Mouse (Mus musculus) bone marrow macrophage, adult 2 months (primary cell): ENCODE data around the gene Olfr298. TPM values are rescaled to one million over a fixed set of nuclear protein-coding genes. Genes with fewer than 3 reads are reported as not detected.

Experiments used
- H3K27ac ChIP-seq: 2 replicates; pipeline ENCODE4 v1.5.1; 2012; ENCODE audit warnings: low read depth, low read length; ENCODE audit not compliant: insufficient read depth
- H3K4me1 ChIP-seq: 2 replicates; pipeline ENCODE4 v1.6.1; 2012; ENCODE audit warnings: low read length; ENCODE audit not compliant: control insufficient read depth, insufficient read depth
- H3K4me3 ChIP-seq: 2 replicates; pipeline ENCODE4 v1.5.1; 2012; ENCODE audit warnings: mild to moderate bottlenecking, low read length, moderate library complexity; ENCODE audit not compliant: insufficient read depth
- CTCF ChIP-seq: IDR thresholded peaks from 2 replicates; pipeline ENCODE4 v1.5.1; 2012; ENCODE audit warnings: low read depth, mild to moderate bottlenecking, low read length, moderate library complexity
- POLR2A ChIP-seq: IDR thresholded peaks from 2 replicates; pipeline ENCODE4 v1.6.1; 2012; ENCODE audit warnings: mild to moderate bottlenecking, low read depth, low read length, borderline replicate concordance
- polyA plus RNA-seq: library from polyadenylated mRNA; stranded (reverse); fragments of >200 nt; gene quantifications from 2 replicates; pipeline ENCODE4 v1.2.4, GENCODE M21; 2012; ENCODE audit not compliant: missing spikeins, insufficient read depth, insufficient read length

Gene Olfr298
- not detected in 2 replicates for polyA plus RNA-seq

DNA sequence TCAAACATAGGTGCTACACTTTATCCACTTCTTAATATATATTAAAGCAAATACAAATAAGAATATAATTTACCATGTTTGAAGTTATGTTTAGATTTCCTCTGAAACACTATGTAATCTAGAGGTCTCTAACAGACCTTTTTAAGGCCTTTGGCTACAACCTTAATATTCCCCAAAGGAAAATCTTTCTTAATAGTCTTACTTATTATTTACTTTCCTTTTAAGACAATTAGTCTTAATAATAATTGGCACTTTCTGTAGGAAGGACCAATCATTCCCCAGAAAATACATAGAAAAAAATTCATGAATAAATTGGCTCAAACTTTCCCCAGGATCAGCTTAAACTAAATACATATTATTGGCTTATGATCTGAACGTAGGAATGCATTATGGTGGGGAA is at the start of gene Olfr298:
Gene Olfr298, minus strand, starts transcription at position 101 of the 400 bp plus-strand sequence.
- no peak for TF ChIP-seq CTCF
- no peak for TF ChIP-seq POLR2A

DNA sequence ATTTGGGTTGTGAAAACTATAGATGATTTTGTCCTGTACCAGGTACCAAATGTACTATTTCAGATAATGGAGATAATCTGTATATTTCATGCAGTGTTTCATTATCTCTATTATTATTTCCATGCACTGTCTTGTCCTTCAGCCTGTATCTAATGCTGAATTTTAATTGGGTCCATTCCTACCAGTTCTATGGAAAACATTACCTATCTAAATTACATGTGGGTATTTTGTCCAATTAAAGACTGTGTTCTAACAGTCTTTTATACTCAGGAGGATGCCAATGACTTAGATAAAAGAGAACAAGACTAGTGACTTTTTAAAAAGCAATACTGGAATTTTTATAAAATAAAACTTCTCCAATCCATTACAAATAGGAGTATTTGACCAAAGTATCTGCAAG is 27.4 kb upstream of the Olfr298 start, which contains the start of gene Olfr297:
Gene Olfr297, plus strand, starts transcription at position 301 of the 400 bp plus-strand sequence.
- no peak within 1 kb of the TSS for H3K27ac ChIP-seq
- no peak for TF ChIP-seq CTCF
- no peak for TF ChIP-seq POLR2A
- no peak within 1 kb of the TSS for H3K4me3 ChIP-seq
- no peaks in the 10 kb centered on the region for H3K4me1 ChIP-seq

More for the DNA sequence above, at the start of gene Olfr298:
- Histone ChIP-seq H3K4me3 (no peak within 1 kb of the TSS), H3K27ac (no peak within 1 kb of the TSS), H3K4me1 (no peaks in the 10 kb centered on the region)

DNA sequence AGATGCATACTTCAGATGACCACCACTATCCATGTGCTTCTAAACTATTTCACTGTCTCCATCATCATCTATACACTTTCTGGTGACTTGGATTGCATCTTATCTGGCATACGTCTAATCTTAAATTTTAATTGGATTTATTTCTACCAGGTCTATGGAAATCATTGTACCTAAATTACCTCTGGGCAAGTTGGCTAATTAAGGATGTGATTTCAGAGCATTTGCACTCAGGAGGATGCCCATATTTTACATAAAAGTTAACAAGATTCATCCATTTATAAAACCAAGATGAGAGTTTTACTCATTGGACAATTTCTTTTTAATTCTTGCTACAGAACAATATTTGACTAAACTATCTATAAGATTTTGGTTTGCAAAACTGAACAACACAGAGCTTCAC is 32.7 kb downstream of the Olfr298 start, which contains the start of gene Olfr299:
Gene Olfr299, plus strand, starts transcription at position 301 of the 400 bp plus-strand sequence.
- TF ChIP-seq POLR2A (no peak), CTCF (no peak)
- Histone ChIP-seq H3K4me3 (no peak within 1 kb of the TSS), H3K27ac (no peak within 1 kb of the TSS), H3K4me1 (no peaks in the 10 kb centered on the region)

Other genes starting within 250 kb of the Olfr298 start
- 0.11 and 0.20 TPM in 2 replicates for gene Vmn2r76, start 246.2 kb downstream of the Olfr298 start, polyA plus RNA-seq
- not detected in 2 replicates for gene Olfr310, start 215.3 kb downstream of the Olfr298 start, polyA plus RNA-seq
- not detected in 2 replicates for gene Olfr309, start 178.8 kb downstream of the Olfr298 start, polyA plus RNA-seq
- gene Olfr308, start 166.9 kb downstream of the Olfr298 start, polyA plus RNA-seq: not detected in 2 replicates
- not detected in 2 replicates for gene Olfr307, start 154.9 kb downstream of the Olfr298 start, polyA plus RNA-seq
- gene Olfr305, start 125.6 kb downstream of the Olfr298 start, polyA plus RNA-seq: not detected in 2 replicates
- gene Olfr304, start 105.8 kb downstream of the Olfr298 start, polyA plus RNA-seq: not detected in 2 replicates
- gene Olfr303, start 94.7 kb downstream of the Olfr298 start, polyA plus RNA-seq: not detected in 2 replicates
- gene Olfr301, start 88.6 kb downstream of the Olfr298 start, polyA plus RNA-seq: not detected in 2 replicates
- not detected in 2 replicates for gene Olfr299, start 32.6 kb downstream of the Olfr298 start, polyA plus RNA-seq
- not detected in 2 replicates for gene Olfr297, start 27.5 kb upstream of the Olfr298 start, polyA plus RNA-seq
- gene Olfr295, start 91.4 kb upstream of the Olfr298 start, polyA plus RNA-seq: 0.40 TPM in 1 of 2 replicates, not detected in the other
- not detected in 2 replicates for gene Olfr294, start 124.2 kb upstream of the Olfr298 start, polyA plus RNA-seq
- not detected in 2 replicates for gene Olfr293, start 156.6 kb upstream of the Olfr298 start, polyA plus RNA-seq
- not detected in 2 replicates for gene Olfr292, start 195.8 kb upstream of the Olfr298 start, polyA plus RNA-seq